Mouse (Mus musculus): ENCODE data around the gene Vash1. TPM values are rescaled to one million over a fixed set of nuclear protein-coding genes. Genes with fewer than 3 reads are reported as not detected.
A peak's percentile ranks its signal among the peaks of the same experiment; 100 is the strongest.

Vash1 gene
- polyA plus RNA-seq, 1 experiment from 2014 or later = 3.4 TPM

- Histone ChIP-seq H3K27ac (replicated peaks) (no peak overlapping the region), H3K36me3 (ENCODE audit: control insufficient read depth, insufficient read depth, low read length) (no peaks in the 10 kb centered on the region), H3K4me2 (replicated peaks; ENCODE audit: low read depth) (no peak overlapping the region), H3K9me3 (ENCODE audit: control insufficient read depth, low read length) (no peaks in the 10 kb centered on the region), H3K4me3 (ENCODE audit: low read depth, low read length) (no peak overlapping the region), H3K4me1 (replicated peaks; ENCODE audit: control insufficient read depth, insufficient read depth) (no peaks in the 10 kb centered on the region), H3K27me3 (ENCODE audit: control insufficient read depth, insufficient read depth, low read length) (no peaks in the 10 kb centered on the region), H3K9ac (ENCODE audit: low read length) (no peak overlapping the region)
- DNase-seq (ENCODE audit: low spot score) (no peak), ATAC-seq (ENCODE audit: low FRiP score, low TSS enrichment) (no peak)
- no peak for TF ChIP-seq EP300 (optimal IDR thresholded peaks at IDR 0.05)
- no peak for TF ChIP-seq CTCF (IDR thresholded peaks at IDR 0.05; ENCODE audit: low read depth)
- 52% methylated on average over 9 of the region's 9 CpGs for WGBS
Observed at GRCm38 (mm10) chr12:86646831-86647230, 31.7 kb upstream of the Vash1 start.

- Histone ChIP-seq H3K4me1 (replicated peaks; ENCODE audit: control insufficient read depth, insufficient read depth) (no peaks in the 10 kb centered on the region), H3K4me2 (replicated peaks; ENCODE audit: low read depth) (no peak overlapping the region), H3K4me3 (ENCODE audit: low read depth, low read length) (no peak overlapping the region), H3K9ac (ENCODE audit: low read length) (no peak overlapping the region), H3K27ac (replicated peaks) (no peak overlapping the region), H3K27me3 (ENCODE audit: control insufficient read depth, insufficient read depth, low read length) (no peaks in the 10 kb centered on the region), H3K9me3 (ENCODE audit: control insufficient read depth, low read length) (no peaks in the 10 kb centered on the region), H3K36me3 (ENCODE audit: control insufficient read depth, insufficient read depth, low read length) (no peaks in the 10 kb centered on the region)
- no peak for TF ChIP-seq EP300 (optimal IDR thresholded peaks at IDR 0.05)
- TF ChIP-seq CTCF (IDR thresholded peaks at IDR 0.05; ENCODE audit: low read depth) = no peak
- WGBS = 38% methylated on average over 9 of the region's 9 CpGs
- no peak for ATAC-seq (ENCODE audit: low FRiP score, low TSS enrichment)
- no peak for DNase-seq (ENCODE audit: low spot score)
Observed at GRCm38 (mm10) chr12:86647279-86647678, 31.2 kb upstream of the Vash1 start.

GRCm38 (mm10) chr12:86647736-86648135 lies 30.8 kb upstream of the Vash1 start:
- no peak for DNase-seq (ENCODE audit: low spot score)
- no peak for TF ChIP-seq EP300 (optimal IDR thresholded peaks at IDR 0.05)
- TF ChIP-seq CTCF (IDR thresholded peaks at IDR 0.05; ENCODE audit: low read depth) = no peak
- H3K27me3 ChIP-seq (ENCODE audit: control insufficient read depth, insufficient read depth, low read length) = no peaks in the 10 kb centered on the region
- no peak overlapping the region for H3K4me3 ChIP-seq (ENCODE audit: low read depth, low read length)
- no peak overlapping the region for H3K4me2 ChIP-seq (replicated peaks; ENCODE audit: low read depth)
- no peak overlapping the region for H3K27ac ChIP-seq (replicated peaks)
- no peak overlapping the region for H3K9ac ChIP-seq (ENCODE audit: low read length)
- H3K36me3 ChIP-seq (ENCODE audit: control insufficient read depth, insufficient read depth, low read length) = no peaks in the 10 kb centered on the region
- ATAC-seq (ENCODE audit: low FRiP score, low TSS enrichment) = no peak
- no peaks in the 10 kb centered on the region for H3K4me1 ChIP-seq (replicated peaks; ENCODE audit: control insufficient read depth, insufficient read depth)
- H3K9me3 ChIP-seq (ENCODE audit: control insufficient read depth, low read length) = no peaks in the 10 kb centered on the region
- 63% methylated on average over 5 of the region's 5 CpGs for WGBS

DNA sequence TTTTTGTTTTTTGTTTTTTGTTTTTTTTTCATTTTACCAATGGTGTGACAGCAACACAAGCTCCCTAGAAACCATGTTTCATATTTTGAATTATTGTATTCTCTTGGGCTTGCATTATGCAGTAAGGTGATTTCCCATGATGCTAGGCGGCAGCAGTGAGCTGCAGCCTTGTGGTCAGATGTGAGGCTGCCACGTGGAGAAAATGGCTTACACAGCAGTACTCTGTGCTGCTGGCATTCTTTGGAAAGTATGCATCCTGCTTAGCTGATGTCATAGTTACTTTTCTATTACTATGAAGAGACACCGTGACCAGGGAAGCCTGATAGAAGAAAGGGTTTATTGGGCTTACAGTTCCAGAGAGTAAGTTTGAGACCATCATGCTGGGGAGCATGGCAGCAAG lies 30.0 kb upstream of the Vash1 start:
- DNase-seq (ENCODE audit: low spot score) (no peak), ATAC-seq (ENCODE audit: low FRiP score, low TSS enrichment) (no peak)
- H3K9me3 ChIP-seq (ENCODE audit: control insufficient read depth, low read length) = no peaks in the 10 kb centered on the region
- no peaks in the 10 kb centered on the region for H3K27me3 ChIP-seq (ENCODE audit: control insufficient read depth, insufficient read depth, low read length)
- no peak overlapping the region for H3K4me2 ChIP-seq (replicated peaks; ENCODE audit: low read depth)
- WGBS = 65% methylated on average over 3 of the region's 3 CpGs
- no peak overlapping the region for H3K27ac ChIP-seq (replicated peaks)
- H3K36me3 ChIP-seq (ENCODE audit: control insufficient read depth, insufficient read depth, low read length) = no peaks in the 10 kb centered on the region
- no peak overlapping the region for H3K9ac ChIP-seq (ENCODE audit: low read length)
- TF ChIP-seq EP300 (optimal IDR thresholded peaks at IDR 0.05) (no peak), CTCF (IDR thresholded peaks at IDR 0.05; ENCODE audit: low read depth) (no peak)
- no peak overlapping the region for H3K4me3 ChIP-seq (ENCODE audit: low read depth, low read length)
- H3K4me1 ChIP-seq (replicated peaks; ENCODE audit: control insufficient read depth, insufficient read depth) = no peaks in the 10 kb centered on the region

- Histone ChIP-seq H3K27ac (replicated peaks) (no peak overlapping the region), H3K9me3 (ENCODE audit: control insufficient read depth, low read length) (no peaks in the 10 kb centered on the region), H3K27me3 (ENCODE audit: control insufficient read depth, insufficient read depth, low read length) (no peaks in the 10 kb centered on the region), H3K36me3 (ENCODE audit: control insufficient read depth, insufficient read depth, low read length) (no peaks in the 10 kb centered on the region), H3K4me2 (replicated peaks; ENCODE audit: low read depth) (no peak overlapping the region), H3K4me1 (replicated peaks; ENCODE audit: control insufficient read depth, insufficient read depth) (peaks cover 3% of the 10 kb centered on the region; the same call in 1 of the 2 replicates), H3K9ac (ENCODE audit: low read length) (no peak overlapping the region), H3K4me3 (ENCODE audit: low read depth, low read length) (no peak overlapping the region)
- ATAC-seq (ENCODE audit: low FRiP score, low TSS enrichment) = no peak
- TF ChIP-seq CTCF (IDR thresholded peaks at IDR 0.05; ENCODE audit: low read depth) (no peak), EP300 (optimal IDR thresholded peaks at IDR 0.05) (no peak)
- 87% methylated on average over 8 of the region's 8 CpGs for WGBS
- DNase-seq (ENCODE audit: low spot score) = no peak
Observed at GRCm38 (mm10) chr12:86651301-86651860, 27.1 kb upstream of the Vash1 start.

GRCm38 (mm10) chr12:86652570-86653041 lies 25.9 kb upstream of the Vash1 start:
- H3K4me3 ChIP-seq (ENCODE audit: low read depth, low read length) = no peak overlapping the region
- 35% methylated on average over 4 of the region's 4 CpGs for WGBS
- H3K9ac ChIP-seq (ENCODE audit: low read length) = no peak overlapping the region; the same call in 1 of the 2 replicates
- H3K27ac ChIP-seq (replicated peaks) = no peak overlapping the region
- DNase-seq (ENCODE audit: low spot score) (peak; percentile 57), ATAC-seq (ENCODE audit: low FRiP score, low TSS enrichment) (peak; percentile 86)
- peaks cover 3% of the 10 kb centered on the region; the same call in 1 of the 2 replicates for H3K4me1 ChIP-seq (replicated peaks; ENCODE audit: control insufficient read depth, insufficient read depth)
- no peaks in the 10 kb centered on the region for H3K9me3 ChIP-seq (ENCODE audit: control insufficient read depth, low read length)
- H3K27me3 ChIP-seq (ENCODE audit: control insufficient read depth, insufficient read depth, low read length) = no peaks in the 10 kb centered on the region
- TF ChIP-seq EP300 (optimal IDR thresholded peaks at IDR 0.05) (no peak), CTCF (IDR thresholded peaks at IDR 0.05; ENCODE audit: low read depth) (no peak)
- H3K36me3 ChIP-seq (ENCODE audit: control insufficient read depth, insufficient read depth, low read length) = no peaks in the 10 kb centered on the region
- H3K4me2 ChIP-seq (replicated peaks; ENCODE audit: low read depth) = no peak overlapping the region
